Mouse (Mus musculus) cerebellum, adult 2 months (tissue): ENCODE measurements around the gene Mau2. TPM values are rescaled to one million over a fixed set of nuclear protein-coding genes. Genes with fewer than 3 reads are reported as not detected.

Source experiments
- DNase-seq, 2 experiments: peaks; one replicate each; pipeline ENCODE4 v3.0.0; 2021
- H3K27ac ChIP-seq: fragments of 200-500 bp; 2 replicates; pipeline ENCODE4 v1.5.1; 2012; ENCODE audit warnings: low read length, control low read depth, inconsistent platforms; ENCODE audit not compliant: insufficient read depth
- H3K27me3 ChIP-seq: fragments of 200-500 bp; 2 replicates; pipeline ENCODE4 v1.6.1; 2012; ENCODE audit warnings: inconsistent platforms, mild to moderate bottlenecking, low read length, moderate library complexity; ENCODE audit not compliant: control insufficient read depth, insufficient read depth
- H3K4me1 ChIP-seq: fragments of 200-500 bp; 2 replicates; pipeline ENCODE4 v1.6.1; 2011; ENCODE audit warnings: low read length; ENCODE audit not compliant: control insufficient read depth, insufficient read depth
- H3K4me3 ChIP-seq: fragments of 200-500 bp; replicated peaks from 2 replicates; pipeline ENCODE3; 2011; ENCODE audit warnings: mild to moderate bottlenecking, low read depth, low read length, control low read depth; ENCODE audit not compliant: insufficient read depth
- CTCF ChIP-seq: fragments of 200-500 bp; IDR thresholded peaks from 2 replicates; pipeline ENCODE4 v1.5.1; 2011; ENCODE audit warnings: low read depth, mild to moderate bottlenecking, control low read depth, low read length, moderate library complexity, borderline replicate concordance; ENCODE audit not compliant: insufficient read depth
- POLR2A ChIP-seq: fragments of 200-500 bp; IDR thresholded peaks from 2 replicates; pipeline ENCODE4 v1.6.1; 2011; ENCODE audit warnings: low read length, control low read depth, borderline replicate concordance; ENCODE audit not compliant: insufficient read depth
- whole genome bisulfite sequencing: fragments of 180-500 bp; shearing (Covaris S2); methylation state at CpG from one replicate; pipeline ENCODE4 v1.1.7; 2018; 5-methylcytosine and 5-hydroxymethylcytosine counted together
- polyA plus RNA-seq: library from polyadenylated mRNA; depleted of rRNA; stranded (reverse); fragments of >200 nt; gene quantifications from 2 replicates; pipeline ENCODE4 v1.2.3, GENCODE M21; 2012; rRNA removed

Gene Mau2
- 90.1 and 92.9 TPM in 2 replicates for polyA plus RNA-seq

GRCm38 (mm10) chr8:70042583-70043455, at the start of gene Mau2, which contains the start of gene Sugp1:
Gene Mau2, minus strand, starts transcription at chr8:70042734.
Gene Sugp1, plus strand, starts transcription at chr8:70042813.
- under 1% methylated on average over 65 of the region's 65 CpGs for WGBS
- Histone ChIP-seq H3K27ac (peak within 1 kb of the TSS; percentile 99), H3K4me3 (peak within 1 kb of the TSS; percentile 93), H3K27me3 (no peaks in the 10 kb centered on the region), H3K4me1 (peaks cover 12% of the 10 kb centered on the region; the same call in 1 of the 2 replicates)
- peak; percentile 96 to 98 for DNase-seq
- TF ChIP-seq CTCF (no peak), POLR2A (peak; percentile 59)

GRCm38 (mm10) chr8:70089296-70089960, 46.9 kb upstream of the Mau2 start:
- WGBS: 50% methylated on average over 9 of the region's 9 CpGs
- Histone ChIP-seq H3K4me3 (no peak overlapping the region), H3K27me3 (no peaks in the 10 kb centered on the region; the same call in 1 of the 2 replicates), H3K4me1 (no peaks in the 10 kb centered on the region), H3K27ac (no peak overlapping the region)
- no peak for TF ChIP-seq POLR2A
- TF ChIP-seq CTCF: no peak
- DNase-seq: no peak

GRCm38 (mm10) chr8:70087836-70088650, 45.5 kb upstream of the Mau2 start:
- no peaks in the 10 kb centered on the region; the same call in 1 of the 2 replicates for H3K4me1 ChIP-seq
- no peak overlapping the region for H3K27ac ChIP-seq
- H3K4me3 ChIP-seq: no peak overlapping the region
- TF ChIP-seq POLR2A (no peak), CTCF (peak; percentile 75)
- 15% methylated on average over 56 of the region's 56 CpGs for WGBS
- DNase-seq: peak; percentile 50 to 66
- no peaks in the 10 kb centered on the region; the same call in 1 of the 2 replicates for H3K27me3 ChIP-seq

GRCm38 (mm10) chr8:70087237-70087636, 44.7 kb upstream of the Mau2 start:
- no peak for DNase-seq
- TF ChIP-seq CTCF: no peak
- no peak for TF ChIP-seq POLR2A
- Histone ChIP-seq H3K4me1 (no peaks in the 10 kb centered on the region; the same call in 1 of the 2 replicates), H3K4me3 (no peak overlapping the region), H3K27me3 (no peaks in the 10 kb centered on the region; the same call in 1 of the 2 replicates), H3K27ac (no peak overlapping the region)
- 34% methylated on average over 7 of the region's 7 CpGs for WGBS

GRCm38 (mm10) chr8:70086151-70086550, 43.6 kb upstream of the Mau2 start:
- Histone ChIP-seq H3K4me1 (no peaks in the 10 kb centered on the region; the same call in 1 of the 2 replicates), H3K27me3 (no peaks in the 10 kb centered on the region; the same call in 1 of the 2 replicates), H3K4me3 (no peak overlapping the region), H3K27ac (no peak overlapping the region)
- no peak for DNase-seq
- TF ChIP-seq POLR2A (no peak), CTCF (no peak)
- WGBS: 40% methylated on average over 1 of the region's 1 CpGs

GRCm38 (mm10) chr8:70084191-70085065, 41.9 kb upstream of the Mau2 start:
- H3K27me3 ChIP-seq: no peaks in the 10 kb centered on the region; the same call in 1 of the 2 replicates
- DNase-seq: peak; percentile 57 to 71
- no peak overlapping the region for H3K27ac ChIP-seq
- no peak for TF ChIP-seq CTCF
- TF ChIP-seq POLR2A: no peak
- WGBS: 3% methylated on average over 71 of the region's 71 CpGs
- H3K4me3 ChIP-seq: peak overlapping the region; percentile 89
- no peaks in the 10 kb centered on the region; the same call in 1 of the 2 replicates for H3K4me1 ChIP-seq

GRCm38 (mm10) chr8:70083285-70083684, 40.8 kb upstream of the Mau2 start, which contains the start of gene Hapln4:
Gene Hapln4, plus strand, starts transcription at chr8:70083457.
- under 1% methylated on average over 26 of the region's 26 CpGs for WGBS
- TF ChIP-seq CTCF: no peak
- peak; percentile 84 for TF ChIP-seq POLR2A
- Histone ChIP-seq H3K27ac (no peak within 1 kb of the TSS), H3K4me3 (peak within 1 kb of the TSS; percentile 89), H3K27me3 (no peaks in the 10 kb centered on the region; the same call in 1 of the 2 replicates), H3K4me1 (no peaks in the 10 kb centered on the region; the same call in 1 of the 2 replicates)
- DNase-seq: peak; percentile 91 to 93
